Mouse (Mus musculus) heart, embryonic 11.5 days (tissue): Measurements from ENCODE around the gene Col23a1. TPM values are rescaled to one million over a fixed set of nuclear protein-coding genes. Genes with fewer than 3 reads are reported as not detected.

Source experiments
- ATAC-seq: fragments of 200-750 bp; cut with Nextera tagmentation; replicated peaks from 2 replicates; pipeline ENCODE4 v1.8.0; 2017; ENCODE audit warnings: moderate library complexity; ENCODE audit not compliant: insufficient number of reproducible peaks, low FRiP score, low TSS enrichment
- H3K27ac ChIP-seq: fragments of 300-500 bp; sonication (generic); 2 replicates; pipeline ENCODE4 v1.5.1; 2014; ENCODE audit warnings: mild to moderate bottlenecking, low read depth, low read length
- H3K27me3 ChIP-seq: fragments of 300-500 bp; sonication (generic); 2 replicates; pipeline ENCODE4 v1.6.1; 2014; ENCODE audit warnings: mild to moderate bottlenecking, low read length, mixed read lengths; ENCODE audit not compliant: control insufficient read depth, insufficient read depth
- H3K36me3 ChIP-seq: fragments of 300-500 bp; sonication (generic); 2 replicates; pipeline ENCODE4 v1.6.1; 2014; ENCODE audit warnings: mild to moderate bottlenecking, low read length, moderate library complexity, mixed read lengths; ENCODE audit not compliant: control insufficient read depth, insufficient read depth
- H3K4me1 ChIP-seq: fragments of 300-500 bp; sonication (generic); 2 replicates; pipeline ENCODE4 v1.6.1; 2014; ENCODE audit warnings: low read length; ENCODE audit not compliant: control insufficient read depth, insufficient read depth
- H3K4me2 ChIP-seq: fragments of 300-500 bp; sonication (generic); 2 replicates; pipeline ENCODE4 v1.6.1; 2014; ENCODE audit warnings: mild to moderate bottlenecking, moderate library complexity
- H3K4me3 ChIP-seq: fragments of 300-500 bp; sonication (generic); 2 replicates; pipeline ENCODE4 v1.5.1; 2014; ENCODE audit warnings: low read depth, low read length
- H3K9ac ChIP-seq: fragments of 300-500 bp; sonication (generic); 2 replicates; pipeline ENCODE4 v1.6.1; 2014; ENCODE audit warnings: mild to moderate bottlenecking, low read depth, low read length, moderate library complexity
- H3K9me3 ChIP-seq: fragments of 300-500 bp; sonication (generic); replicated peaks from 2 replicates; pipeline ENCODE4 v1.6.1; 2016; ENCODE audit warnings: low read length; ENCODE audit not compliant: control insufficient read depth
- WGBS: fragments of 180-500 bp; shearing (Covaris S2); extraction: QIAGEN DNeasy Blood & Tissue Kit; methylation state at CpG from one replicate; pipeline ENCODE4 v1.1.7; 2014; ENCODE audit not compliant: insufficient replicate concordance; 5-methylcytosine and 5-hydroxymethylcytosine counted together
- polyA plus RNA-seq: library from polyadenylated mRNA; unstranded; fragments of >200 nt; fragmentation: Nextera tagmentation; extraction: Ambion mirVana; gene quantifications from 2 replicates; pipeline ENCODE4 v1.2.1, GENCODE M21; 2014

The Col23a1 gene
- polyA plus RNA-seq = 10.3 and 10.7 TPM in 2 replicates

GRCm38 (mm10) chr11:51289564-51290041, at the start of gene Col23a1:
TSS of gene Col23a1 (plus strand) at chr11:51289920.
- H3K9me3 ChIP-seq = no peaks in the 10 kb centered on the region
- no peaks in the 10 kb centered on the region for H3K4me1 ChIP-seq
- WGBS = under 1% methylated on average over 29 of the region's 38 CpGs
- H3K27me3 ChIP-seq = peaks cover 9% of the 10 kb centered on the region; the same call in 1 of the 2 replicates
- H3K9ac ChIP-seq = peak within 1 kb of the TSS; percentile 64
- no peaks in the 10 kb centered on the region for H3K36me3 ChIP-seq
- H3K27ac ChIP-seq = peak within 1 kb of the TSS; percentile 54
- peak within 1 kb of the TSS; percentile 69 for H3K4me3 ChIP-seq
- peak; percentile 88 for ATAC-seq
- peak within 1 kb of the TSS; percentile 88 for H3K4me2 ChIP-seq

- Histone ChIP-seq H3K36me3 (no peaks in the 10 kb centered on the region), H3K27me3 (no peaks in the 10 kb centered on the region), H3K27ac (no peak overlapping the region), H3K9me3 (no peaks in the 10 kb centered on the region), H3K4me3 (no peak overlapping the region), H3K4me1 (no peaks in the 10 kb centered on the region), H3K9ac (no peak overlapping the region), H3K4me2 (no peak overlapping the region)
- ATAC-seq = no peak
- WGBS = 70% methylated on average over 2 of the region's 2 CpGs
Observed at GRCm38 (mm10) chr11:51242897-51243296, 46.8 kb upstream of the Col23a1 start.

- no peaks in the 10 kb centered on the region for H3K36me3 ChIP-seq
- 85% methylated on average over 4 of the region's 4 CpGs for WGBS
- H3K4me2 ChIP-seq = no peak overlapping the region
- no peak for ATAC-seq
- no peak overlapping the region for H3K27ac ChIP-seq
- no peaks in the 10 kb centered on the region for H3K4me1 ChIP-seq
- no peaks in the 10 kb centered on the region for H3K9me3 ChIP-seq
- H3K9ac ChIP-seq = no peak overlapping the region
- no peaks in the 10 kb centered on the region for H3K27me3 ChIP-seq
- H3K4me3 ChIP-seq = no peak overlapping the region
Observed at GRCm38 (mm10) chr11:51257006-51257405, 32.7 kb upstream of the Col23a1 start.

- WGBS = 79% methylated on average over 3 of the region's 3 CpGs
- Histone ChIP-seq H3K9me3 (no peaks in the 10 kb centered on the region), H3K4me2 (peak within 1 kb of the TSS; percentile 94), H3K36me3 (no peaks in the 10 kb centered on the region), H3K27me3 (no peaks in the 10 kb centered on the region), H3K4me1 (peaks cover 9% of the 10 kb centered on the region; the same call in 1 of the 2 replicates), H3K9ac (peak within 1 kb of the TSS; percentile 99), H3K4me3 (peak within 1 kb of the TSS; percentile 97), H3K27ac (peak within 1 kb of the TSS; percentile 95)
- no peak for ATAC-seq
Observed at GRCm38 (mm10) chr11:51261680-51262219, 28.0 kb upstream of the Col23a1 start, which contains the start of gene Clk4. TSS of gene Clk4 (plus strand) at chr11:51261730.

DNA sequence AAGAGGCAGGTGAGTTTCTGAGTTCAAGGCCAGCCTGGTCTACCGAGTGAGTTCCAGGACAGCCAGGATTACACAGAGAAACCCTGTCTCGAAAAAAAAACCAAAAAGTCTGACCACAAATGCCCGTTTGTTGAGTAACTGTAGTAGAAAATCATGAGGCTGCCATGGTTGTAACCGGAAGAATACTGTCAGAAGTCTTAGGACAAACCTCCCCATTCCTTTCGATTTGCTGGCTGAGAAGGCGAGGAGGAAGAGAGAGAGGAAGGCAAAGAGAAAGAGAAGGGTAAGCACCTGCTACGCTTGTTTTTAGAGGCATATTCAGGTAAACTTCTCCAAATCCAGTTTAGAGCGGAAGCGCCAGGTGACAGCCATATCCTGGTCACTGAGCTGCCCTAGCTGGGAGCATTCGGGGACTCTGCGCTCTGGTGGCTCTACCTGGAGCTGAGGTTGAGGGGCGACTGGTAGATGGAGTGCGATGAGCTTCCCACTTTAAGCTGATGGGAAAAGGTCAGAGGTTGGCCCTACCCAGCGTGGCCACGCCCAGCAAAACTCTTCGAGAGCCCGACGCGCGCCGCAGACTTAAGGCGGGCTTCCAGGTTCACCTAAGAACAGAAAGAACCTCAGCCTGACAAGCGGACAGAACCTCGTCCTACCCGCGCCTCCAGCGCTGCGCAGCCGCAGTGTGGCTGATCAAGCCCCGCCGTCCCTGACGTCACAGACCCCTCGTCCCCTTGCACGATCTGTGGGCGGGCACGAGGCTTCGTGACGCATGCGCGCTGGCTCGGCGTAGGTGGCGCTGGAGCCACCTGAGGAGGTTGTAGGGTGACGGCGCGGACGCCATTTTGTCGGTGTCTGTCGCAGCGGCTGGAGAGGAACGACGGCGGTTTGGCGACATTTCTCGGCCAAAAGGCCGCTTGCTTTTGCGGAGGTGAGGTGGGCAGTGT, 27.1 kb upstream of the Col23a1 start, which contains the start of gene BC049762:
TSS of gene BC049762 (minus strand) at position 705 of the 944 bp plus-strand sequence.
- Histone ChIP-seq H3K27me3 (no peaks in the 10 kb centered on the region), H3K27ac (peak within 1 kb of the TSS; percentile 95), H3K4me3 (peak within 1 kb of the TSS; percentile 97), H3K9me3 (no peaks in the 10 kb centered on the region), H3K4me2 (peak within 1 kb of the TSS; percentile 94), H3K36me3 (no peaks in the 10 kb centered on the region), H3K9ac (peak within 1 kb of the TSS; percentile 99), H3K4me1 (peaks cover 9% of the 10 kb centered on the region; the same call in 1 of the 2 replicates)
- WGBS = 10% methylated on average over 57 of the region's 57 CpGs
- peak; percentile 98 for ATAC-seq

GRCm38 (mm10) chr11:51263286-51263831, 26.4 kb upstream of the Col23a1 start:
- peaks cover 9% of the 10 kb centered on the region; the same call in 1 of the 2 replicates for H3K4me1 ChIP-seq
- H3K27ac ChIP-seq = peak overlapping the region; percentile 95
- peak; percentile 53 for ATAC-seq
- under 1% methylated on average over 48 of the region's 50 CpGs for WGBS
- H3K9me3 ChIP-seq = no peaks in the 10 kb centered on the region
- H3K4me3 ChIP-seq = peak overlapping the region; percentile 97
- H3K36me3 ChIP-seq = no peaks in the 10 kb centered on the region
- peak overlapping the region; percentile 94 for H3K4me2 ChIP-seq
- no peaks in the 10 kb centered on the region for H3K27me3 ChIP-seq
- peak overlapping the region; percentile 99 for H3K9ac ChIP-seq

DNA sequence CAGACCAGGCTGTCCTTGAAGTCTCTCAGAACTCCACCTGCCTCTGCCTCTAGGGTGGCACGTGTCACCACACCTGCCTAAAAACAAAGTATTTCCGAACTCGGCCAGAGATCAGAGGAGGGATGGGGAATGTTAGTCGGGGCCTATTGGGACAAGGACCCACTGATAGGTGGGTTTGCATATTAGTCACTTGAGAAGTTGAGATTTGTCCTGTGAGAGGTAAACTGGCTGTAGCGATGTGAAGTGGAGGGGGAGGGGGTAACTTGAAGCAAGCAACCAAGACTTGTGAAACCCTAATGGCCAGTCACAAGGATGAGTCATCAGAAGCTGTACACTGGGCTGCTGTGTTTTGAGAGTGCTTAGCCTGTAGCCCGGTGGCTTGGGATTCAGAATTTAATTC, 25.4 kb upstream of the Col23a1 start:
- no peaks in the 10 kb centered on the region for H3K9me3 ChIP-seq
- no peaks in the 10 kb centered on the region for H3K36me3 ChIP-seq
- peaks cover 9% of the 10 kb centered on the region; the same call in 1 of the 2 replicates for H3K4me1 ChIP-seq
- ATAC-seq = no peak
- no peaks in the 10 kb centered on the region for H3K27me3 ChIP-seq
- no peak overlapping the region for H3K27ac ChIP-seq
- peak overlapping the region; percentile 97 for H3K4me3 ChIP-seq
- peak overlapping the region; percentile 99; the same call in 1 of the 2 replicates for H3K9ac ChIP-seq
- peak overlapping the region; percentile 94 for H3K4me2 ChIP-seq
- WGBS = 10% methylated on average over 6 of the region's 6 CpGs

GRCm38 (mm10) chr11:51265326-51265725, 24.4 kb upstream of the Col23a1 start:
- no peaks in the 10 kb centered on the region for H3K27me3 ChIP-seq
- H3K36me3 ChIP-seq = peaks cover 3% of the 10 kb centered on the region
- no peak overlapping the region for H3K9ac ChIP-seq
- ATAC-seq = no peak
- peaks cover 9% of the 10 kb centered on the region; the same call in 1 of the 2 replicates for H3K4me1 ChIP-seq
- 58% methylated on average over 3 of the region's 3 CpGs for WGBS
- H3K27ac ChIP-seq = no peak overlapping the region
- H3K4me3 ChIP-seq = peak overlapping the region; percentile 97; the same call in 1 of the 2 replicates
- H3K9me3 ChIP-seq = no peaks in the 10 kb centered on the region
- H3K4me2 ChIP-seq = peak overlapping the region; percentile 94
